Mouse (Mus musculus) stomach, postnatal 0 days (tissue): Measurements from ENCODE around the gene H2afz.

Experiments used
- CTCF ChIP-seq: IDR thresholded peaks from 2 replicates; pipeline ENCODE4 v1.5.1; 2016; ENCODE audit warnings: antibody characterized with exemption, low read depth, mild to moderate bottlenecking, moderate library complexity
- EP300 ChIP-seq: optimal IDR thresholded peaks from 2 replicates; pipeline ENCODE3; 2016; ENCODE audit warnings: antibody characterized with exemption

DNA sequence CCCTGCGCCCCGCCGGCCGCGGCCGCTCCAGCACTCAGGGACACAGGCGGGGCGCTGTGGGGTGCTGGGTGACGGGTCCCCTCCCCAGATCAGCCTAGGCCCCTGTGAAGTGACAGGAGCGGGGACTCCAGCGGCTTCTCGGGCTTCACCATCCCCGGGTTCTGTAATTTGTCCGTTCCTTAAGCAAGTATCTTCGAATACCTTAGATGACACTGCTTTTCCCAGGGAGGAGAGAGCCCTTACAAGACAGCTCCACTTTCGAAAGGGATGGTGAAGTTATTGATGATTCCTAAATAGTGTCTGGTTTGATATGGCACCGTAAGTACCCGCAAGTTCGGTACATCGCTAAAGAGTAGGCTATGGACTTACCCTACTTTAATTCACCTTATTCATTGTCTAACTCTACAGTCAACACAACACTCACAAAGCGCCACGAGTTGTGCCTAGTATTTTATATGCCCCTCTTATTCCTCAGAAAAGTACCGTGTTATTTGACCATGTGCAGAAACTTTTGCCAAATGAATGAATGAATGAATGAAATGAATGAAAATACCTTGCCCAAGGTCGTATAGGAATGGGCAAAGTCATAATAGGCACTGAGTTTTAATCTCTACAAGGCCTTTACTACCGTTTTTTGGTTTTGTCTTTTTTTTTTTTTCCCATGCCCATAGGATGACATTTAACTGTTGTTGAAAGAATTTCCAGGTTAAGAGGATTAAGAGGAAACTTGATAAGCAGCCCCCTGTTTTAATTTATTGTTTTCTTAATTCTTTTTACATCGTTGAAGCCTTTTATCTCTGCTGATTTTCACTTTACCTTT lies 4.0 kb downstream of the H2afz start:
- TF ChIP-seq EP300 (no peak), CTCF (no peak)
